Mouse (Mus musculus): ENCODE data around the gene Adarb1.

Gene Adarb1

DNA sequence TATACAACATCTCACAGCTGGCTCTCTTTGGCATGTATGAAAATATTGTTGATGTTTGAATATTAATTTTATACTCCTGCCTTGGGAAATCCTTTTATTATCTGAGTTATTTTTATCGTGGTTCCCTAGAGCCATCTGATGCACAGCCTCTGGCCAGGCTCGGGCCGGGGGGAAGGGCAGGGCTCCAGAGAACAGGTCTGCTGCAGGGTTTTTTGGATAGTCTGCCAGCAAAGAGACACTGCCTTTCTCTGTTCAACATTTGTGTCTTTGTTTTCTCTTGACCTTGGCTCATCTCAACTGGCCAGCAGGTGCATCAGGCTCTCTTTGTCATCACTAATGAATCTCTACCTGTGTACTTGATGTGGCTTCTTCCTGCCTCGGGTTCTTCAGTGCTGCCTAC is 32.3 kb downstream of the Adarb1 start:
- no peak for DNase-seq (ENCODE audit: low read depth, low spot score)

DNA sequence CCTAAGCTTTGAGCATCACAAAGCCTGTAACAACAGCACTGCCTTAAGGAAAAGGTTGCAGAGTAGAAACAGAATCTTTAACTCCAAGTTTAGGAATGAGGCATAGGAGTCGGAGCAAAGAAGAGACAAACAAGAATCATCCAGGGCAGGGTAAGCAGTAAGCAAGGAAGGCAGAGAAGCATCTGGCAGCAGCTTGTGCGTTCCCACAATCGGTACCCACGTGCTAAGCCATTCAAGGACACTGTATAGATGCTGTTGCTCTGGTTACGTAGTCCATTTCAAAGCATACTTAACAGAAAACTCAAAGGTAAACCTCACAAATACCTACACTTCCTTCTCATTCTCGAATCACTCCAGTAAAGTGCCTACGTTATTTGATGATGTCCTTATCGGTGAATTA is 35.0 kb downstream of the Adarb1 start:
- DNase-seq (ENCODE audit: low read depth, low spot score), result no peak

DNA sequence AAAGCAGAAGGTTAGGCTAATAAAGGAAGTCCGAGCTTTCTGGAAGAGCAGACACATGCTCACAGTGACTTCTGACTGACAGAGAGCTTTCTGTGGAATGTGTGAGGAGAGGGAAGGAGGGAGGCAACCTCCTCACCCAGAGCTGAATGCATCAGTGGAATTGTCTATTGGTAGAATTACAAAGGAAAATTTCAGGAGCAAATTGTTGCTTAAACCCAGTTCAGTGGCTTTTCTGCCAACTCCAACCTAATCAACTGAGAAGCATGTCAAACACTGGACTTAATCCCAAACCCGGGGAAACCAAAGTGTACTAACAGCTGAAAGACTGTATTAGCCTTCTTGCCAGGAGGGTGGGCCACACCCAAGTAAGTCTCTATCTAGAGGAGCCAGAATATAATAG is 36.9 kb downstream of the Adarb1 start:
- DNase-seq (ENCODE audit: low read depth, low spot score), result no peak

DNA sequence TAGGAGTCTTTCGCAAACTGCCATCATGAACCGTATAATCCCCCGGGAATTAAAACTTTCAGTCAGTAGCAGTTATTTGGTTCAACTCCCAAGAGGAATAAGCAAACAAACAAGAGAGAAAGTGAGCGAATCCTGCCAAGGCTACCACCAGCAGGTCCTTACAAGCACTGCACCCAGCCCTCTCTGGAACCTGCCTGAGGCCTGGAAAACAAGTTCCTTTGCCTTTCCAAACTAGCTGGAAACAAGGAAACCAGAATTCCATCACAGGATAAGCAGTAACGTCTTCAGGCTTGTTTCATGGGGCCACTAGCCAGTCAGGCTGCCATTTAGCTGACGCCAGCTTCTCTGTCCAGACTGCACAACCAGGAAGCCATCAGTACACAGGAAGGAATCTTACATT is 37.4 kb downstream of the Adarb1 start:
- DNase-seq (ENCODE audit: low read depth, low spot score), result no peak

DNA sequence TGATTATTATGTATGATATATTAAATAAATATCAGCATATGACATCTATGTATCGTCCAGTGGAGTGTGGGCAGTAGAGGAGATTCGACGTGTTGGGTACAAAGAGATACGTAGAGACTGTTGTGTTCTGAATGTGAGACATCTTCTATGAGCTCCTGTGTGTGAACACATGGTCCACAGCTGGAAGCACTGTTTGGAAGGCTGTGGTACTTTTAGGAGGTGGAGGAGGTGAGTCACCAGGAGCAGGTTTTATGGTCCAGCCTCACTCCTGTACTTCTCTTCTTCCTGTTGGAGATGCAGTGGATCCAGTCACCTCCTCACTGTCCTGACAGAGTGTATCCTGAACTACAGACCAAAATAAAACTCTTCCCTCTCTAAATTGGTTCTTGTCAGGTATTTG is 38.9 kb downstream of the Adarb1 start:
- DNase-seq (ENCODE audit: low read depth, low spot score), result no peak

DNA sequence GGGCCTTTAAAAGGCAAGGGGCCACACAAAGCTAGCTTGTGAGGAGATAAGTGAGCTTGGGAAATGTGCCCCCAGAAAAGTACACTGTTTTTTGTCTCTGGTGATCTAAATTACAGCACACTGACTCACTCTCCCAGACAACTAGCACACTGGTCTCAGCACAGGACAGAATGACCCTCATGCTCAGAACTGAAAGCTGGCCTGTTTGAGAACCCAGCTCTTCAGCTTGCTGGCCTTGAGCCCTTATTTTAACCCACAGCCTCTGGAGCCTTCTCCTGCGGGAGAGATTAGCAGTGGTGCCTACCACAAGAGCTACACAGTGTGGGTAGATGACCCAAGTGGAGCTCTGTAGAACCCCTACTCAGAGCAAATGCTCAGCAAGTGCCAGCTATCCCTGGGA is 42.0 kb downstream of the Adarb1 start:
- no peak for DNase-seq (ENCODE audit: low read depth, low spot score)

DNA sequence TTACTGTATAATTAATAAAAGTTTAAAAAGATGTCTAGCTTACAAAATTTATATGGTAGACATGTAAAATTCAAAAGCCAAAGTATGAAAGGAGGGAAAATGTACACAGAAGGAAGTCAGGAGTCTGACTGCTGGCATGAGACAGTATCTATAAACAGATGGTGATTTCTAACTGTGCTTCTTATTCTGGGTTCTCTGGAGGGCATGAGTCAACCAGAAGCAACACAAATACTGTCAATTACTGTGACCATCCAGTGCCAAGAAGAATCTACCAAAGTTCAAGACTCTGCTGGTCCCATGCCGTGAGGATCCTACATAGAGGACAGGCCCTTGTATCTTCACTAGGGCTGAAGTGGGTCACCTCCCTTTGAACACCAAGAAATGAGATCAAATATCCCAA is 43.1 kb downstream of the Adarb1 start:
- DNase-seq (ENCODE audit: low read depth, low spot score), result no peak

DNA sequence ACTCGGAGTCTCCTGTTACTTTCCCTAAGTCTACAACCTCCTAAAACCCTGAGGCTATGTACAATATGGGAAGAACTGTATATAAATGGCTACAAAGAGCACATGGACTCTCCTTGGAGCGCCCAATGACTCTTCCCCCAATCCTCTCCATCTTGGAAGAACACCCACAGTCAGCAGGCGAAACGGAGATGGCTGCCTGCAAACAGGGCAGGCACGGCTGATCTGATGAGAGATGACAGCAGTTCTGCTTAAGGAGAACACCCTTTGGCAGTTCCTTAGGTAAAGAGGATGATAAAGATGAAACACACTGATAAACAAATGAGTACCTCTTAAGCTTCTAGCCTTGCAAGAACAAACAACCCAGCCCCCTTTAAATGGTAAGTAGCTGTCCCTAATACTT is 43.7 kb downstream of the Adarb1 start:
- DNase-seq (ENCODE audit: low read depth, low spot score), result no peak

DNA sequence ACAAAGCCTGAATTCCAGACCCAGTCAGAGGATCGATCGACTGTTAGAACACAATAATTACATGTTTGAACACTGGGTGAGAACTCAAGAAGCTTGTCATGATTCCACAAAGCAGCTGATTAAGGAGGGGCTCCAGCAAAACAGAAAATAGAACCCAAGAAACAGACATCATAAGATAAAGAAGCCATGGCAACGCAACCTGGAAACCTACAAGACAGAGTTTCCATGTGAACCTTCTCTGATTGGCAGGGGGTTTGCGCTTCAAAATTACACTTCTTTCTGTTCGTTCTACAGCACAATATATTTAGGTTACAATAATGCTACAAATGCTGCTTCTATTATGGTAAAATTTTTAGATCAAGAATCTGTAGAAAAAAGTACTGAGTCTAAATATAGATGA is 47.9 kb downstream of the Adarb1 start:
- DNase-seq (ENCODE audit: low read depth, low spot score), result no peak

DNA sequence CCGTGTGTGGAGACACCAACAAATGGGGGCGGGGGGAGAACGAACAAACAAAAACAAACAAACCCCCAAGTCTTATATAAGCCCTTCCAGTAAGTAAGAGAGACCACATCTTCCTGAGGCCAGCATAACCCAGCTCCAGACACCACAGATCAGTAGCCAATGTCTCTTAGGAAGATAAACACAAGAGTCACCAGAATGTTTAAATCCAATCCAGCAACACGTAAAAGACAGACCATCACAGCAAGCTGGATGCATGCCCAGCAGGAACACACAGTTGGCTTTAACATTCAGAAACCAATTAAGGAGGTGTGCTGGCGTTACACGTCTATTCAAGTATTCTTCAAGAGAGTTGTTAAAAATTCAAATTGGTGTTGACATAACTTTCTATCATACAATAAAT is 50.1 kb downstream of the Adarb1 start:
- DNase-seq (ENCODE audit: low read depth, low spot score), result no peak

DNA sequence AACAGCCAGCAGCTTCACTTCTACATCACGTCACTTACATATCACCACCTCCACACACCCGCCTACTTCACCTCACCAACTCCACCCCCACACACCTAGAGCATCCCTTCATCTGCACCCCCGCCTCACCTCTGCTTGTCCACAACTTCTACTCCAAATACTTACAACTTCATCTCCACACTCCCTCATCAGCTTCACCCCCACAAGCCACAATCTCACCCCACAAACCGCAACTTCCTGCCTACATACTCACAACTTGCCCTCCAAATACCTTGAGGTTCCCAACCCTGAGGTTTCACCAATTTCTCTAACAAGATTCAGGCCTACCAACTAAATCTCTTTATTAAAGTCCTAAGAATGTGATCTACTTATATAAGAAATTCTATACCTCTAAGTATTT is 51.1 kb downstream of the Adarb1 start:
- no peak for DNase-seq (ENCODE audit: low read depth, low spot score)

DNA sequence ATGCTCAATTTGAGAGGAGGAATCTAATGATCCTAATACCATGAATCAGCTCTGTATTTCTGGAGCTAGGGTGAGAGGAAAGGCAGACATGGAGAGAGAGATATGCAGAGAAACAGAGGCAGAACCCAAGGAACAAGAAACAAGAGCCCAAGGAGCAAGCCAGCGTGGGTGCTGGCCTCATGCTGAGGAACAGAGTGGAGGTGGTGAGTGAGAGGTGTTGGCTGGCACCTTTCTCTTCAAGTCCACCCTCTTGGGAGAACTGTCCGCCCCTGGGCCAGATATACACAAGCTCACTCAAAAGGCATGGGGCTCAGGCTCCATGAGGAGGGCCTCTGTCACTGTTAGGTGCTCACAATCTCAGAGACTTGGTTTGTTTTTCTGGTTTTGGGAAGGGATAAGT is 52.9 kb downstream of the Adarb1 start:
- DNase-seq (ENCODE audit: low read depth, low spot score), result no peak

DNA sequence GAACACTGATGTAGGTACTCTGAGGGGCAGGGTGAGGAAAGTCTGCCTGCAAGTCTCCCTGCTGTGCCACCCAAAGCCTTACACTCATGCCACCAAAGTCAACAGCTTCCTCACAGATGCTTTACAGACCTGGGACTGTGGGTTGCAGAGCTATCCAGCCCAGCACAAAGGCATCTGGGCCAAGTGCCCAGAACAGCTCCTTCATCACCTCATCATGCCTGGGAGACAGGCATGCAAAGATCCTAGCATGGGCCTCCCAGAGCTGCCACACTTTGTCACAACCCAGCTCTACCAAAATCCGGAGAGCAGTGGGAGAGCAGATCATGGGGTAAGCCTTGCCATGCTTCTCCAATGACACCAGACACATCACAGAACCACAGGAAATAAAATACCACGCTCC is 57.6 kb downstream of the Adarb1 start:
- DNase-seq (ENCODE audit: low read depth, low spot score), result no peak

DNA sequence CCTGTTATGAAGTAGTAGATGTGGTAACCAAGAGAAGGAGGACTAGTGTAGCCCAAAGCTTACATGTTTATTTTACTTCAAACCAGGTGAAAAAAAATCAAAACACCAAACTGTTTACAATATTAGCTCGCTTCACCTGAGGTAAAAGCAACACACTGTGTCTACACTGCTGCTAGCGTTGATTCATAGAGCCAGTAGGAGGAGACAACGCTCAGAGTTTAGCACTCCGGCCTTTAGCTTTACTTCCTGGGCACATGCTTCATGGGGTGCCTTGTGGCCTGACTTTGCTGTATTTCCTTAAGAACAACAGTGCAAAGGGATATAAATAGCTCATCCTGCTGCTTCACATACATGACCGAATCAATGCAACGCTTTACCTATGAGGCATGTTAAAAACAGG is 60.1 kb downstream of the Adarb1 start:
- no peak for DNase-seq (ENCODE audit: low read depth, low spot score)

DNA sequence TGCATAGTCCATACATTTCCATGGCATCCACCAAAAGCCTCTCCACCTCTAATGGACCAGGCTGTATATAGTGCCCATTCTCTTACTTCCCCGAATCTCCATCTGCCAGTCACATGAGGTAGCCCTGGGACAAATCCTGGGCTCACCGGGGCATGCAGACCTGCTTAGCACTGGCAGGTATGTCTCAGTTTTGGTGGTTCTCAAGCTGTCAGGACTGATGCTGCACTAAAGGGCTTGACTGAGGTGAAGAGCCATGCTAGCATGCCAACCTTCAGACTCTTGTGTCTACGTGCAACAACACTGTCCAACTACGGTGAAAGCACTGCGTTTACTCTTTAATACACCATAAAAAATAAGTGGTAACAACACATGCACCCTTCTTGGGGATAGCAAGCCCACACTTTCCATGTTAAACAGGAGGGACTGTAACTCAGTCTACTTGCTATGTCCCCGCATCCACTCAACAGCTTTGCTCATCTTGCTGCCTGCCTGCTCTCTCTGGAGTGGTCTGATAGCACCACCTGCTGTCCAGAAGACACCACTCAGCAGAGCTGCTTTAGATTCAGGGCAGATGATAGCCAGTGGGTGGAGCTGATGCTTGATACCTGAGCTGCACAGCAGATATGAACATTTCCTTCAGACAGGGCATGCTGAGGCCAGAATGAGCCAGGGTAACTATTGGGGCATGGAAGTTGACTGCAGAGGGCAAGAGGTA is 64.9 kb downstream of the Adarb1 start:
- DNase-seq (ENCODE audit: low read depth, low spot score), result peak; percentile 56

DNA sequence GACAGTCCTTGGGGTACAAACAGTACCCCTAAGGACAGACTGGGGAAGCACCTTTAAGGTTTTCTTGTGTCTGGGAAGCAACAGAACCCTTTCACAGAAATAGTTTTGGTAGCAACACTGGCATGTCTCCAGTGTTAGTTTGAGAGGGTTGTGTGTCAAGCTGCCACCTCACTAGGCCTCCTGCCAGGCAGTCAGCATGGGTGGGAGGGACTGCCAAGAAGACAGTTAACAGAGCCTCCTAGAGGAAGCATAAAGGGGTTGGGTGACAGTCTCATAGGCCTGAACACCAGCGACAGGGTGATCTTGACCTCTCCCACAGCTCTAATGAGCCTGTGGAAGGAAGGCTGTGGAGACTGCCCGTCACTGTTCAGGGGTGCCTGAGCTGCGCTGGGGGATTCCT is 75.2 kb downstream of the Adarb1 start:
- DNase-seq (ENCODE audit: low read depth, low spot score), result no peak

DNA sequence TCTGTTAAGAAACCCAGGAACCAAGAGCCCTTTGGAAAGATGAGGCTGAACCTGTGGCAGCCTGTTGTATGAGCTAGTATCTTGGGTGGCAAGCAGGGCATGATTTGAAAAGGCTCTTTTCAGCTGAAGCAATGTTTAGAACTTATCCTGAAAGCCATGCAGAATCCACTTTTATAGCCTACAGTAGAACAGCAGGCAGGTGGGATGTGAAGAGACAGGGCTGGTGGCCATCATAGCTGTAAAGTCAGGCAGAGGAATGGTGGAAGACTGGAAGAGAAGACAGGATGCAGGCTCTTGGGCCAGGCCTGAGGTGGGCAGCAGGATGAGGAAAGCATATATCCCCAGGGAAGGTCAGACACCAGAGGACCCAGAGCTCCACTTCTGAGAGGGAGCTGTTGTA is 76.4 kb downstream of the Adarb1 start:
- no peak for DNase-seq (ENCODE audit: low read depth, low spot score)

DNA sequence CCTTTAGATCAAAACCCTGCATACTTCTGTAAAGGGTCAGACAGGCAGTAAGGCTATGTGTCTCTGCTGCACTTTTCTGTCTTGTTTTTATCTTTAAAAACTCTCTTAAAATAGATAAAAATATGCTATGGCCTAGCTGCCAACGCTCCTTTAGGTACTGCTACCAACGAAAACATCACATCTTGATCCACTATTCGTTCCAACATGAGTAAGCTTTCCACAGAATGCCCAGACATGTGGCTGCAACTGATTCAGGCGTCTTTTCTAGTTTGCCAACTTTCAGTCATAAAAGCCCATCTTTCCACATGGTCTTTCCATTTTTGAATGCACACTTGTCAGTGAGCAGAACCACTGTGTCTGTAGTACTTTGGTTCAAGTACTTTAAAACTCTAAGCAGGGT is 77.0 kb downstream of the Adarb1 start:
- DNase-seq (ENCODE audit: low read depth, low spot score), result no peak

DNA sequence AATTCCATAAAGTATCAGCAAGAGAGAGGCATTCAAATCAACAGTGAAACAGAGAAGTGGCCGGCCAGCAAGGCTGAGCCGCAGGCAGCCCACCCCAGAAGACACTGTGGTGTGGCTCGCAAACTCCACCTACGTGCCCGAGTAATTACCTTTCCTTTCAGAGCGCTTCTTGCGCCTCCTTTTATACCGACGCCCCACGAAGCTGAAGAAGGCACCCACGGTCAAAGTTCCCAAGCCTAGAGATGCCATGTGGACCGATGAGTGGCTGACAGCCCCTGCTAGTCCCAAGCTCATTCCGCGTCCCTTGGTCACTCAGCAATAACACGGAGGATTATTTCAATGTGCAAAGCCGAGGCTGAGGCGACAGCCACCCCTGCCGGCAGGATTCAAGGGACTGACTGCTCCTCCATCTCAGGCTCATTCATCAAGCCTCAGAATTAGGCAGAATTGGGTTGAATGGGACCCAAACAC is 78.2 kb downstream of the Adarb1 start:
- DNase-seq (ENCODE audit: low read depth, low spot score), result no peak

DNA sequence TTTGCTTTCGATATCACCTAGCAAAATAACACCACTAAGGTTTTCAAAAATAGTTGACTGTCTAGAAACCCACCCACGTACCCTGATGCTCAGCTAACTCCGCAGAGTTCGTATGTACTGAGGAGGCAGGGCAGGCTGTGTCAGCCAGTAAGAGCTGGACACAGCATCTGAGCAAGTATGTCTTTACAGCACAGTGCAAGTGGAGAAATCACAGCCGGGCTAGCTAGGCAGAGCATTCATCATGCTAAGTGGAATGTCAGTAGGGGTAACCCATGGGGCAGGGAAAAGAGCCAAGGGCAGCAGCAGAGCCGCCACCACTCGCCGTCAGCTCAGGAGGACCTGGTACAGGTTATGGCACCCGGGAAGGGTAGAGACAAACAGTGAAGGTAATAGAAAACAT is 84.6 kb downstream of the Adarb1 start:
- DNase-seq (ENCODE audit: low read depth, low spot score), result no peak

DNA sequence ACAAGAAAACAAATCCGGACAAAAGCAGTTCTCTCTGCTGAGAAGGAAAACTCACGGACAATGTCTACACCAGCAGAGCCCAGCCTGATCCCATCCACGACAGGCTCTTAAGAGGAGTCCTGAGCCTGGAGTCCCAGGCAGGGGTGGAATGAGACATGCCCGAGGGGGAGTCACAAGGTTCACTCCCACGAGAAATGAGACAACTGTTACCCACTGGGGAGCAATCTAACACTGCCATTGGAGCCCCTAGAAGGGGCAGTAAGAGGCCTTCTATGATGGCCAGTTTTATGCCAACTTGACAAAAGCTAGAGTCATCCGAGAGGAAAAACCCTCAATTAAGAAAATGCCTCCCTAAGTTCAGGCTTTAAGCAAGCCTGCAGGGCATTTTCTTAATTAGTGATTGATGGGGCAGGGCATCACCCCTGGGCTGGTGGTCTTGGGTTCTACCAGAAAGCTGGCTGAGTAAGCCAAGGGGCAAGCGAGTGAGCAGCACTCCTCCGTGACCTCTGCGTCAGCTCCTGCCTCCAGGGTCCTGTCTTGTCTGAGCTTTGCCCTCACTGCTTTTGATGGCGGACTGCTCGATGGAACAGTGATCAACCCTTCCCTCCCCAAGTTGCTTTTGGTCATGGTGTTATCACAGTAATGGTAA is 88.5 kb downstream of the Adarb1 start:
- DNase-seq (ENCODE audit: low read depth, low spot score), result no peak

DNA sequence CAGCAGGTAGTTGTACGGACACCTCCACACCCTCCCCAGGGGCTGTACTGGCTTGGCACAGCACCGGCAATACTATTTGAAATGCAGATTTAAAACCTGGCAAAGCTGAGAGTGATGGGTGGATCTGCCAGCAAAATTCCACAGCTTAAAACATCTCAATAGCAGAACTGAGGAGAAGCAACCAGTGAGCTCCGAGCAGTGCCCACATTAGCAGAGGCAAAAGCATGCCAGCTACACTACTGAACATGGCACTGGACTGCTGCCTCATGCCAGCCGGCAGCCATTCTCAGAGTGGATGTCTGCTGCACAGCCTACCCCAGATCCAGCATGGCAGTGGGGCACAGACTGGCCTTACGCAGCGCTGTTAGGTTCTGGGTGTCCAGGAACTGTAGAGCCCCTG is 93.4 kb downstream of the Adarb1 start:
- no peak for DNase-seq (ENCODE audit: low read depth, low spot score)

DNA sequence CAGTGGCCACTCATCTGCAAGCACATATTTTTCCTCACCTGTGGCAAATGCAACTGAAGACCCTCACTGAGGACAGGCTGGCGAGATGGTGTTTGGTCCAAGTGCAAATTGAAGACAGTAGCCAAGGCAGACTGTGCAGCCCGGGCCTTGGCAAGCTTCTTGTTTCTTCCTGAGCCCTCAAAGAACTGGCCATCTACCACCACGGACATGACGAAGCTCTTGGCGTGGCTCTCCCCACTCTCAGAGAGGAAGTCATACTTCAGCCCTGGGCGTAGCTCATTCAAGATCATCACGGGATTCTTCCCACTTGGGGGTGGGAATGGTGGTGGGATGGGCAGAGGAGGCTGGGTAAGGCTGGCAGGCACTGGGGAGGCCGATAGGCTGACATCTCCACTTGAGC is 96.5 kb downstream of the Adarb1 start:
- DNase-seq (ENCODE audit: low read depth, low spot score), result no peak

DNA sequence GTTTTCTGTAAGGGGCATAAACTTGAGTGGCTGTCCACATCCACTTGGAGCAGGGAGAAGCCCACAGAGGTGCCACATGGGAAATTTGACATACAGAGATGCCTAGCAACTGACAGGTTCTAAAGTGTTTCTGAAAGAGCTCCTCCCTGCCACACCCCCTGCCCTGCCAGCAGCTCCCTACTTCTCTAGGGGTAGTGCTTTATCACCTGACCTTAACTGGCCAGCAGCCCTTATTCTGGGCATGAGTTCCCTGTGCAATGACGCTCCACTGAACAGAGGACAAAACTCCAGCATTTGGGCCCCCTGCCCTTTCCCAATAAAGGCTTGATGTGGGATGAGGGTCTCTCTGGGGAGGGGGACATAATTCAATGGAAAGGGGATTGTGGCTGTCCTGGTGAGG is 97.1 kb downstream of the Adarb1 start:
- no peak for DNase-seq (ENCODE audit: low read depth, low spot score)
